Mouse (Mus musculus) neural tube, embryonic 11.5 days (tissue): ENCODE data around the gene Tnik. TPM values are rescaled to one million over a fixed set of nuclear protein-coding genes. Genes with fewer than 3 reads are reported as not detected.

Experiments used
- ATAC-seq: fragments of 200-750 bp; cut with Nextera tagmentation; 2 replicates; pipeline ENCODE4 v1.8.0; 2017; ENCODE audit warnings: moderate number of reproducible peaks, mild to moderate bottlenecking, moderate TSS enrichment, moderate library complexity; ENCODE audit not compliant: insufficient read depth, low FRiP score, low TSS enrichment
- DNase-seq: peaks from one replicate; pipeline ENCODE4 v3.0.0-alpha.2; 2015; ENCODE audit warnings: low spot score
- H3K27ac ChIP-seq: fragments of 300-500 bp; sonication (generic); 2 replicates; pipeline ENCODE4 v1.5.1; 2014; ENCODE audit warnings: low read depth, mild to moderate bottlenecking, low read length
- H3K27me3 ChIP-seq: fragments of 300-500 bp; sonication (generic); 2 replicates; pipeline ENCODE4 v1.6.1; 2014; ENCODE audit warnings: mild to moderate bottlenecking, low read length, mixed read lengths; ENCODE audit not compliant: control insufficient read depth, insufficient read depth
- H3K36me3 ChIP-seq: fragments of 300-500 bp; sonication (generic); 2 replicates; pipeline ENCODE4 v1.6.1; 2014; ENCODE audit warnings: mild to moderate bottlenecking, low read length, moderate library complexity, mixed read lengths; ENCODE audit not compliant: control insufficient read depth, insufficient read depth
- H3K4me1 ChIP-seq: fragments of 300-500 bp; sonication (generic); 2 replicates; pipeline ENCODE4 v1.6.1; 2014; ENCODE audit warnings: low read length, mixed read lengths; ENCODE audit not compliant: control insufficient read depth, insufficient read depth
- H3K4me2 ChIP-seq: fragments of 300-500 bp; sonication (generic); 2 replicates; pipeline ENCODE4 v1.6.1; 2014; ENCODE audit warnings: low read depth, mild to moderate bottlenecking, moderate library complexity
- H3K4me3 ChIP-seq: fragments of 300-500 bp; sonication (generic); 2 replicates; pipeline ENCODE4 v1.5.1; 2014; ENCODE audit warnings: low read depth, low read length
- H3K9ac ChIP-seq: fragments of 300-500 bp; sonication (generic); 2 replicates; pipeline ENCODE4 v1.6.1; 2014; ENCODE audit warnings: mild to moderate bottlenecking, low read length
- H3K9me3 ChIP-seq: fragments of 300-500 bp; sonication (generic); 2 replicates; pipeline ENCODE4 v1.6.1; 2016; ENCODE audit warnings: low read length; ENCODE audit not compliant: control insufficient read depth
- WGBS: fragments of 180-500 bp; shearing (Covaris S2); extraction: QIAGEN DNeasy Blood & Tissue Kit; methylation state at CpG from one replicate; pipeline ENCODE4 v1.1.7; 2014; 5-methylcytosine and 5-hydroxymethylcytosine counted together
- polyA plus RNA-seq: library from polyadenylated mRNA; unstranded; fragments of >200 nt; fragmentation: Nextera tagmentation; extraction: Ambion mirVana; gene quantifications from 2 replicates; pipeline ENCODE4 v1.2.1, GENCODE M21; 2014

The Tnik gene
- polyA plus RNA-seq, 1 experiment from 2014 or later: 26.0 TPM

DNA sequence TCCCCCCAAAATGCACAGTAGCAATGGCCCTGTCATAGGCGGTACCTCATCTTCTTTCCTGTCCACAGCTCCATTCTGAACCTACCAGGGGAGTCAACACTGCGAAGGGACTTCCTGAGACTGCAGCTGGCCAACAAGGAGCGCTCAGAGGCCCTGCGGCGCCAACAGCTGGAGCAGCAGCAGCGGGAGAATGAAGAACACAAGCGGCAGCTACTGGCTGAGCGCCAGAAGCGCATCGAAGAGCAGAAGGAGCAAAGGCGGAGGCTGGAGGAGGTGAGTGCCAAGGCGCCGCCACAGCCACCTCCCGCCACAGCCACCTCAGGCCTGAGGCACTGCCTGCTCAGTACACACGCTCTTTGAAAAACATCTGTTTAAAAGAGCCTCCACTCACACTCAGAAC lies 314.3 kb downstream of the Tnik start:
- Histone ChIP-seq H3K9ac (no peak overlapping the region), H3K4me1 (no peaks in the 10 kb centered on the region; the same call in 1 of the 2 replicates), H3K4me2 (no peak overlapping the region), H3K27me3 (no peaks in the 10 kb centered on the region), H3K9me3 (no peaks in the 10 kb centered on the region), H3K36me3 (no peaks in the 10 kb centered on the region), H3K27ac (no peak overlapping the region), H3K4me3 (no peak overlapping the region)
- ATAC-seq: no peak
- peak; percentile 46 for DNase-seq
- WGBS: 34% methylated on average over 15 of the region's 15 CpGs

DNA sequence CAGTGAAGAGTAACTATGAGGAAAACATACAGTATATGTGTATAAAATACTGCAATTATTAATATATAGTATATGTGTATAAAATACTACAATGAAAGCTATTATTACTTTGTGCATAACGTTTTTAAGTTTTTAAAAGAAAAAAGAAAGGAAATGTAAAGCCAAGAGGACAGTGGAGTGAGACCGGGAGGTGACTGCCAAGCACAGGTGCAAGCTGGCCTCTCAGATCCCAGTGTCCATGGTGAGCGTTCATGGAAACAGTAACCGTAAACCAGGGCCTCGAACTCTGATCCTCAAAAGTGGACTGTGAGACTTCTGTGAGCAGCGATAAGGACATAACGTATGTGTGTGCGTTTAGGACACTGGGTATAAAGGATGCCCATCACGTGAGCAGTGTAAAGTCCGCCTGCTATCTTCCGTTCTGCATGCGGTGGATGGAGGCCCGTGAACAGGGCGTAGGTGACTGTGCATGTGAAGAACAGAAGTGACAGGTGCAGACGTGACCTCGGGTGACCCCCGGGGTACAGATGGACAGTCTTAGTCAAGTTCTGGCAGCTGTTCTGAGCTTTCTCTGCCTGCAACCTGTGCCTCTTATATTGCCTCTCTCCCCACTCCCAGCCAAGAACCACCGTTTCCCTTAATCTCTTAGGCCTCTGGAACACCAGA lies 316.1 kb downstream of the Tnik start:
- H3K4me1 ChIP-seq: no peaks in the 10 kb centered on the region; the same call in 1 of the 2 replicates
- ATAC-seq (no peak), DNase-seq (no peak)
- no peak overlapping the region for H3K9ac ChIP-seq
- H3K9me3 ChIP-seq: no peaks in the 10 kb centered on the region
- no peaks in the 10 kb centered on the region for H3K36me3 ChIP-seq
- no peak overlapping the region for H3K4me2 ChIP-seq
- WGBS: 90% methylated on average over 18 of the region's 18 CpGs
- no peak overlapping the region for H3K27ac ChIP-seq
- no peak overlapping the region for H3K4me3 ChIP-seq
- H3K27me3 ChIP-seq: no peaks in the 10 kb centered on the region

DNA sequence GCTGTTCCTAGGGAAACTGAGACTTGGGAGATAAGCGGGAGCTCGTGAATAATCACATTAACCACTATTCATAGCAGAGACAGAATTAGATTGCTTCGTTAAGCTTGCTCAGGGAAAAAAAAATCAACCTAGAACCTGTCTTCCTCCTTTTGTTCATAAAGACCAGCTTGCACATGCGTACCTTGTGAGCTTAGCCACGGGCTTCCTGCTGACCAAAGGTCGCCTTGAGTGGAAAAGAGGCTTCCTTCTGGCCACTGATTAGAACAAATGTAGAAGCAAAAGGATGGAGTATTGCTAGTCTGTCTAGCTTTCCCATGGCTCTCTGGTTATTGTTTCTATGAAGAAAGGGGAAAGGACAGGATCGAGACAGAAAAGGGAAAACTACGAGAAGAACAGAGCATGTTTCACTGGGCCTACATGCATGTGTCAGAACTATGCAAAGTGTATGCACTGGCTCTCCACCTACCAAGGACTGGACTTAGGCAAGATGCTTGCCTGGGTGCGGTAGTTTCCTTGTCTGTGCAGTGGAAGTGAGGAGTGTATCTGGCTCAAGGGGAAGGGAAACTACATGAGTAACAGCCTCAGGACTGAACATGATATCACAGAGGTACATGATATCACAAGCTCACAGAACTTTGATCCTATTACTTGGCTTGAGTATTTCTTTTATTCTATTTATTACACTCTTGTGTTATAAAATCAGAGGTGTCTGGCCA lies 322.9 kb downstream of the Tnik start:
- H3K9ac ChIP-seq: no peak overlapping the region

DNA sequence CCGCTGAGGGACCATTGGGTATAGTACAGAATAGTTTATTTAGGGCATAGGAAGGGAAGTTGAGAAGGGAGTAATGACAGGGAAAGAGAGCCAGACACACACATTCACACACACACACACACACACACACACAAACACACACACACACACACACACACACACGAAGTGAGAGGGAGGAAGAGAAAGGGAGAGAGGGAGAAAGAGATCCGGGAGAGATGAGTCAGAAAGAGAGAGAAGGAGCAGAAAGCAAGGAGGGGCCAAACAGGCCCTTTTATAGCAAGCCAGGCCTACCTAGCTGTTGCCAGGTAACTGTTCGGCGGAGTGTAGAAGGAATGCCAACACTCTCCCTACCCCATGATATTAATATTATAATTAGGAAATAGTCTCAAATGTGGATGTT lies 324.8 kb downstream of the Tnik start:
- DNase-seq: no peak
- Histone ChIP-seq H3K4me2 (no peak overlapping the region), H3K4me1 (no peaks in the 10 kb centered on the region), H3K4me3 (no peak overlapping the region), H3K27me3 (no peaks in the 10 kb centered on the region), H3K9me3 (no peaks in the 10 kb centered on the region), H3K27ac (no peak overlapping the region), H3K36me3 (no peaks in the 10 kb centered on the region), H3K9ac (no peak overlapping the region)
- ATAC-seq: no peak
- 88% methylated on average over 5 of the region's 5 CpGs for WGBS

More for the DNA sequence above, 322.9 kb downstream of the Tnik start:
- no peak overlapping the region for H3K4me3 ChIP-seq
- ATAC-seq (no peak), DNase-seq (no peak)
- H3K4me1 ChIP-seq: no peaks in the 10 kb centered on the region
- no peaks in the 10 kb centered on the region for H3K36me3 ChIP-seq
- H3K4me2 ChIP-seq: no peak overlapping the region
- no peak overlapping the region for H3K27ac ChIP-seq
- H3K9me3 ChIP-seq: no peaks in the 10 kb centered on the region
- no peaks in the 10 kb centered on the region for H3K27me3 ChIP-seq
- 92% methylated on average over 9 of the region's 9 CpGs for WGBS

DNA sequence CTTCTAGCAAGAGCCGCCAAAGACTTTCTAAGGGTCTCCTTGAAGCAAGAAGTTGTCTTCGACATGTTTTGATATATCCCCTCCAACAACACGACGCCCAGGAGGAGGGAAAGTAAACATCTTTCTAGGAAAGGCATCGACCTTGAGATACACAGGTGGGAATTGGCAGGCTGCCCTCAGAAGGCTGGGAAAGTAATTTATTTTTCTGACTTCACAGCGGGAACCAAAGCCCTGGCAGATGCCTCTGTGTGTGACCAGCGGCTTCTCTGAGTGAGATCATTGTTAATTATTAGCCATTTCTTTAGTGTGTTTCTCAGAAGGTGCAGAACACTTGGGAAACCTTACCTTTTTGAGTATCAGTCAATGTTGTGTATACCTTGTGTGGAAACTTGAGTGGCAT lies 328.3 kb downstream of the Tnik start:
- ATAC-seq (no peak), DNase-seq (no peak)
- Histone ChIP-seq H3K36me3 (no peaks in the 10 kb centered on the region), H3K4me2 (no peak overlapping the region), H3K27me3 (no peaks in the 10 kb centered on the region), H3K4me3 (no peak overlapping the region), H3K9me3 (no peaks in the 10 kb centered on the region), H3K4me1 (no peaks in the 10 kb centered on the region), H3K27ac (no peak overlapping the region), H3K9ac (no peak overlapping the region)
- WGBS: 57% methylated on average over 7 of the region's 7 CpGs

DNA sequence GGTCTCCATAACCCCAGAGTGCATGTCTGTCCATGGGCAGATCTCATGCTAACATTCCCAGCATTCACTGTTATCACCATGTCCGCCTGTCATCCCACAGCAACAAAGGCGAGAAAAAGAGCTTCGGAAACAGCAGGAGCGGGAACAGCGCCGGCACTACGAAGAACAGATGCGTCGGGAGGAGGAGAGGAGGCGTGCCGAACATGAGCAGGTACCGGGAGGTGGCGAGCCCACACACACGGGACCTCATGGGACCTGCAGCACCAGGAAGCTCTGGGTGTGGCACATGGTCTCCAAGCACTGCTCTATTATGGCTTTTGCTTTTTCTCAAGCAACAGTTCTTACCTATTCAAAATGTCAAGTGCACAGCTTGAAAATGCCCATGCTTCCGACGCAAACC lies 330.9 kb downstream of the Tnik start:
- no peak for ATAC-seq
- Histone ChIP-seq H3K4me2 (no peak overlapping the region), H3K4me3 (no peak overlapping the region), H3K36me3 (no peaks in the 10 kb centered on the region), H3K9me3 (no peaks in the 10 kb centered on the region), H3K4me1 (no peaks in the 10 kb centered on the region), H3K9ac (no peak overlapping the region), H3K27ac (no peak overlapping the region), H3K27me3 (no peaks in the 10 kb centered on the region)
- DNase-seq: no peak
- WGBS: 91% methylated on average over 16 of the region's 16 CpGs

DNA sequence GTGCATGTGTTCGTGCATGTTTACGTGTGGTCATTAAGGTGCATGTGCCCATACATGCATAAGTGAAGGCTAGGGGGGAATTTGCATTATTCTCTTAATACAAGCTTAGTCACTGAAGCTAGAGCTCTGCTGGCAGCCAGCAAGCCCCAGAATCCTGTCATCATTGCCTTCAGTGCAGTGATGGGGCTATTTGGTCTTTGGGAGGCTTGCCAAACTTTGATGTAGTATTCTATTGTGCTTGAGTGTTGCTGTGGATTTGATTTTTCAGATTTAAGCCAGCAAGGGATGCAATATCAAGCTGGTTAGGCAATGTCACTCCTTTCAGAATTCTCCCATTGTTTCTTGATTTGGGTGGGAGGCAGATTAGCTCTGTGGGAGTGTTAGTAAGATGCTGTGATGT lies 336.5 kb downstream of the Tnik start:
- H3K9me3 ChIP-seq: no peaks in the 10 kb centered on the region
- no peak for ATAC-seq
- H3K4me2 ChIP-seq: no peak overlapping the region
- H3K36me3 ChIP-seq: no peaks in the 10 kb centered on the region
- H3K4me3 ChIP-seq: no peak overlapping the region
- no peaks in the 10 kb centered on the region for H3K27me3 ChIP-seq
- no peak overlapping the region for H3K9ac ChIP-seq
- no peak overlapping the region for H3K27ac ChIP-seq
- 94% methylated on average over 2 of the region's 2 CpGs for WGBS
- no peaks in the 10 kb centered on the region for H3K4me1 ChIP-seq
- no peak for DNase-seq

DNA sequence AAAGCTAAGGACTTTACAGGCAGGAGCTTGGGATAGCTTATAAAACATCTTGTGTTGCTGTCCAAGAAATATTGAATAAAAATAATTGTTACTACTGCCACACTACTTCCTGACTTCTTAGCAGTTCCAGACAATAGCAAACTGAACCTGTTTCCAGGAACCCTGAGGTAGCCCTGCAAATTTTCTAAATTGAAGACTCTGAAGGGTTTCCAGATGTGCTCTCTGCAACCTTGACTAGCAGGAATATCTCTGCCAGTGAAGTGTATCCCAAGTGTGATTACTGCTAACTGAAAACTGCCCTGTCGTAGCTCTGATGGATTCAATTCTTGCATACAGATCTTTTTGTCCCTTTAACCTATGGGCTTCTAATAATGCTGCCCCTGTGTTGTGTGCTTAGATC lies 343.7 kb downstream of the Tnik start:
- Histone ChIP-seq H3K27me3 (no peaks in the 10 kb centered on the region), H3K4me2 (no peak overlapping the region), H3K4me3 (no peak overlapping the region), H3K9ac (no peak overlapping the region), H3K36me3 (no peaks in the 10 kb centered on the region), H3K9me3 (no peaks in the 10 kb centered on the region), H3K27ac (no peak overlapping the region), H3K4me1 (no peaks in the 10 kb centered on the region)
- ATAC-seq (no peak), DNase-seq (no peak)
- WGBS: 57% methylated on average over 1 of the region's 1 CpGs

DNA sequence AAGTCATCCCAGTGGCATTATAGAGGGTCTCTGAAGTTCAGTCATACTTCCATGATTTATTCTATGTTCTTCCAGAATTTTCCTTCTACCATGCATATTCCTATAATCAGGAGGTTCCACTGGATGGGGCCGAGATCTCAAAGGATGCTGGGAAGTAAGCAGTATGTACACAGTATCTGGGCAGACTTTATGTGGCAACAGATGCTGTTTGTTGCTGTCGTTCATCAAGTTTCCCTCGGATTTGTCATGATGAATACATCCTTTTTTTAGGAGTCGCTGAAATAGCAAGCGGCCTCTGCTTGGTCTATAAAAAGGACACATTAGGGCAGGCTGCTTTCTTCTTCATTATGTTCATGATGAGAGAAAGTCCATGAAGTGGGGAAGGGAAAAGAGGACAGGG lies 349.3 kb downstream of the Tnik start:
- Histone ChIP-seq H3K27me3 (no peaks in the 10 kb centered on the region), H3K27ac (no peak overlapping the region), H3K9ac (no peak overlapping the region), H3K9me3 (no peaks in the 10 kb centered on the region), H3K4me3 (no peak overlapping the region), H3K36me3 (no peaks in the 10 kb centered on the region), H3K4me1 (no peaks in the 10 kb centered on the region), H3K4me2 (no peak overlapping the region)
- no peak for ATAC-seq
- no peak for DNase-seq
- WGBS: 83% methylated on average over 5 of the region's 5 CpGs
